Mouse (Mus musculus) midbrain, embryonic 15.5 days (tissue): ENCODE results near the gene Ech1. TPM values are rescaled to one million over a fixed set of nuclear protein-coding genes. Genes with fewer than 3 reads are reported as not detected.

Source experiments
- ATAC-seq: fragments of 200-750 bp; cut with Nextera tagmentation; replicated peaks from 2 replicates; pipeline ENCODE4 v1.8.0; 2017; ENCODE audit warnings: moderate TSS enrichment
- H3K27ac ChIP-seq: fragments of 300-500 bp; sonication (generic); 2 replicates; pipeline ENCODE4 v1.5.1; 2015; ENCODE audit warnings: mild to moderate bottlenecking, inconsistent platforms
- H3K27me3 ChIP-seq: fragments of 300-500 bp; sonication (generic); replicated peaks from 2 replicates; pipeline ENCODE4 v1.6.1; 2015; ENCODE audit warnings: inconsistent platforms
- H3K36me3 ChIP-seq: fragments of 300-500 bp; sonication (generic); replicated peaks from 2 replicates; pipeline ENCODE4 v1.6.1; 2015; ENCODE audit warnings: inconsistent platforms
- H3K4me1 ChIP-seq: fragments of 300-500 bp; sonication (generic); 2 replicates; pipeline ENCODE4 v1.6.1; 2015; ENCODE audit warnings: inconsistent platforms
- H3K4me2 ChIP-seq: fragments of 300-500 bp; sonication (generic); 2 replicates; pipeline ENCODE4 v1.6.1; 2015; ENCODE audit warnings: inconsistent platforms, mild to moderate bottlenecking, moderate library complexity
- H3K4me3 ChIP-seq: fragments of 300-500 bp; sonication (generic); 2 replicates; pipeline ENCODE4 v1.5.1; 2015; ENCODE audit warnings: mild to moderate bottlenecking, inconsistent platforms
- H3K9ac ChIP-seq: fragments of 300-500 bp; sonication (generic); 2 replicates; pipeline ENCODE4 v1.6.1; 2015; ENCODE audit warnings: mild to moderate bottlenecking, inconsistent platforms
- H3K9me3 ChIP-seq: fragments of 300-500 bp; sonication (generic); 2 replicates; pipeline ENCODE4 v1.6.1; 2016; ENCODE audit warnings: inconsistent platforms
- WGBS: fragments of 180-500 bp; shearing (Covaris S2); methylation state at CpG from one replicate; pipeline ENCODE4 v1.1.7; 2015; ENCODE audit warnings: mixed read lengths; 5-methylcytosine and 5-hydroxymethylcytosine counted together
- polyA plus RNA-seq: library from polyadenylated mRNA; unstranded; fragments of >200 nt; fragmentation: Nextera tagmentation; extraction: Ambion mirVana; gene quantifications from 2 replicates; pipeline ENCODE4 v1.2.1, GENCODE M21; 2015

Gene Ech1
- polyA plus RNA-seq, 1 experiment from 2014 or later: 92.7 TPM

DNA sequence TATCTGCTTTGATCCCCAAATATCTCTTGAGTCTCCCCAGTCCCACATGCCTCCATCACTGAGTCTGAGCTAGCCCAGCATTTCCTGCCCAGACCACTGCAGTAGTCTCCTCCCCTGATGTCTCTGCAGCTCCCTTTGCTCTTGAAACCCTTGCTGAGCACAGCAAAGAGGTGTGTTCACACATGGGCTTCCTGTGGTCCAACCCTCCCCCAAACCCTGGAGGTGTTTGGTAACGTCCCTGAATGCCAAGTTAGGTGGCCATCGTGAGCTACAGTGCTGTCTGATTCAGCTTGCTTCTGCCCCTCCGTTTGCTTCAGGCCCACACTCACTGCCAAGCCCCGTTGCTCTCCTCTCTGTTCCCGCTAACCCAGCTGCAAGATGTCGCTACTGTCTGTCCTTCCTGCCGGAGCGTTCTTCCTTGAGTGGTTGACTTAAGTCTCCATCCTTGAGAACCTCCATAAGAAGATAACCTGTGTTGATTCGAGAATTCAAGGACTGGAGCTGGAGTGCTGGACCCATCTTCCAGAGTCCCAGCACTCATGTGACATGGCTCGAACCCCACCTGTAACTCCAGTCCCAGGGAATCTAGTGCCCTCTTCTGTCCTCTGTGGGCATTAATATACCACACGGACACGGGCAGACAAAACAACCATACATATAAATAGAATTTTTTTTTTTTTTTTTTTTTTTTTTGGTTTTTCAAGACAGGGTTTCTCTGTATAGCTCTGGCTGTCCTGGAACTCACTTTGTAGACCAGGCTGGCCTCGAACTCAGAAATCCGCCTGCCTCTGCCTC, 32.4 kb upstream of the Ech1 start:
- no peak overlapping the region for H3K4me3 ChIP-seq
- no peak for ATAC-seq
- no peaks in the 10 kb centered on the region; the same call in 1 of the 2 replicates for H3K36me3 ChIP-seq
- H3K9me3 ChIP-seq: no peaks in the 10 kb centered on the region
- no peaks in the 10 kb centered on the region for H3K27me3 ChIP-seq
- no peak overlapping the region for H3K9ac ChIP-seq
- 88% methylated on average over 13 of the region's 14 CpGs for WGBS
- H3K4me2 ChIP-seq: no peak overlapping the region
- peaks cover 8% of the 10 kb centered on the region; the same call in 1 of the 2 replicates for H3K4me1 ChIP-seq
- no peak overlapping the region for H3K27ac ChIP-seq

DNA sequence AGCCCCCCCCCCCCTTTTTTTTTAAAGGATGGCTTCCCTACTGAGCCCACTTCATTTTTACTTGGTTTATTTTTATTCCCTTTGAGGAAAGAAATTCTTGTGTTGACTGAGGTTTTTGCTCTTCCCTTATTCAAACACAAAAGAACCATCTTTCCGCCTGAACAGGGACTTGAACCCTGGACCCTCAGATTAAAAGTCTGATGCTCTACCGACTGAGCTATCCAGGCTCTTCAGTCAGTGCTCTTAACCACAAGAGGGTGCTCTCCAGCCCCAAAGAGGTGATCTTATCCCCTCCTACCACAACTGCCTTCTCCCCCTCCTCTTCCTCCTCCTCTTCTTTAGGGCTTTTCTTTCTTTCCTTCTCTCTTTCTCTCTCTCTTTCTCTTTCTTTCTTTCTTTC, 31.2 kb upstream of the Ech1 start:
- no peak for ATAC-seq
- H3K27ac ChIP-seq: no peak overlapping the region
- no peak overlapping the region for H3K9ac ChIP-seq
- no peaks in the 10 kb centered on the region for H3K27me3 ChIP-seq
- no peak overlapping the region for H3K4me2 ChIP-seq
- H3K9me3 ChIP-seq: no peaks in the 10 kb centered on the region
- 48% methylated on average over 2 of the region's 2 CpGs for WGBS
- H3K4me3 ChIP-seq: no peak overlapping the region
- peaks cover 8% of the 10 kb centered on the region; the same call in 1 of the 2 replicates for H3K4me1 ChIP-seq
- no peaks in the 10 kb centered on the region for H3K36me3 ChIP-seq

DNA sequence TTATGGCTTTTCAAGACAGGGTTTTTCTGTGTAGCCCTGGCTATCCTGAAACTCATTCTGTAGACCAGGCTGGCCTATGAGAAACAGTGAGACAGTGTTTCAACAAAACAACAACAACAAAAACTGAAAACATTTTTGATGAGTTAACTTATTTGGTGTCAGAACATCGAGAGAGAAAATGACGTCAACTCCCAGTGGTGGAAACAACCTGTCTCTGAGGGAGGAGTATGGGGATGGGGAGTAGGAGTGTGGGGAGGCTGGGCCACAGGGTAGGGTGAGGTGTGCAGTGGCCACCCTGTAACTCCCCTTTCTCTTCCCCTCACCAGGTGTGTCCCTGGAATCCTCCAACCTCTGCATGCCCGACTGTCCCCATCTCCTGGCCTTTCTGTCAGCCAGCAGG, 30.5 kb upstream of the Ech1 start:
- H3K4me1 ChIP-seq: peaks cover 8% of the 10 kb centered on the region; the same call in 1 of the 2 replicates
- no peak overlapping the region for H3K4me2 ChIP-seq
- no peaks in the 10 kb centered on the region for H3K27me3 ChIP-seq
- H3K9ac ChIP-seq: no peak overlapping the region
- no peak for ATAC-seq
- H3K9me3 ChIP-seq: no peaks in the 10 kb centered on the region
- WGBS: 76% methylated on average over 3 of the region's 3 CpGs
- H3K27ac ChIP-seq: no peak overlapping the region
- no peak overlapping the region for H3K4me3 ChIP-seq
- no peaks in the 10 kb centered on the region for H3K36me3 ChIP-seq

GRCm38 (mm10) chr7:28795832-28796231, 29.2 kb upstream of the Ech1 start:
- WGBS: 84% methylated on average over 15 of the region's 15 CpGs
- Histone ChIP-seq H3K4me1 (peaks cover 8% of the 10 kb centered on the region; the same call in 1 of the 2 replicates), H3K27ac (no peak overlapping the region), H3K4me3 (no peak overlapping the region), H3K36me3 (no peaks in the 10 kb centered on the region), H3K4me2 (0 out of 2 replicates have a peak overlapping the region, but pooled peaks have one; percentile 46), H3K9ac (no peak overlapping the region), H3K27me3 (no peaks in the 10 kb centered on the region), H3K9me3 (no peaks in the 10 kb centered on the region)
- no peak for ATAC-seq

- H3K9ac ChIP-seq: 0 out of 2 replicates have a peak overlapping the region, but pooled peaks have one; percentile 2
- WGBS: 15% methylated on average over 32 of the region's 32 CpGs
- H3K4me3 ChIP-seq: peak overlapping the region; percentile 12
- ATAC-seq: peak; percentile 78
- no peaks in the 10 kb centered on the region for H3K36me3 ChIP-seq
- H3K9me3 ChIP-seq: no peaks in the 10 kb centered on the region
- no peaks in the 10 kb centered on the region for H3K27me3 ChIP-seq
- H3K4me2 ChIP-seq: peak overlapping the region; percentile 46
- no peak overlapping the region for H3K27ac ChIP-seq
- H3K4me1 ChIP-seq: peaks cover 8% of the 10 kb centered on the region; the same call in 1 of the 2 replicates
Observed at GRCm38 (mm10) chr7:28796562-28796975, 28.4 kb upstream of the Ech1 start.

GRCm38 (mm10) chr7:28799994-28800393, 25.0 kb upstream of the Ech1 start:
- Histone ChIP-seq H3K4me2 (no peak overlapping the region), H3K9me3 (no peaks in the 10 kb centered on the region), H3K27ac (no peak overlapping the region), H3K4me1 (peaks cover 8% of the 10 kb centered on the region; the same call in 1 of the 2 replicates), H3K4me3 (no peak overlapping the region), H3K9ac (no peak overlapping the region), H3K36me3 (no peaks in the 10 kb centered on the region), H3K27me3 (no peaks in the 10 kb centered on the region)
- no peak for ATAC-seq
- WGBS: 92% methylated on average over 9 of the region's 9 CpGs

- Histone ChIP-seq H3K9ac (no peak overlapping the region), H3K27ac (no peak overlapping the region), H3K9me3 (no peaks in the 10 kb centered on the region), H3K4me1 (peaks cover 6% of the 10 kb centered on the region; the same call in 1 of the 2 replicates), H3K27me3 (no peaks in the 10 kb centered on the region), H3K4me3 (no peak overlapping the region), H3K4me2 (no peak overlapping the region), H3K36me3 (no peaks in the 10 kb centered on the region)
- 85% methylated on average over 3 of the region's 3 CpGs for WGBS
- no peak for ATAC-seq
Observed at GRCm38 (mm10) chr7:28801451-28801850, 23.6 kb upstream of the Ech1 start.

- Histone ChIP-seq H3K4me3 (no peak overlapping the region), H3K27me3 (no peaks in the 10 kb centered on the region), H3K9me3 (no peaks in the 10 kb centered on the region), H3K36me3 (no peaks in the 10 kb centered on the region), H3K4me2 (no peak overlapping the region), H3K27ac (peak overlapping the region; percentile 45; the same call in 1 of the 2 replicates), H3K9ac (no peak overlapping the region), H3K4me1 (no peaks in the 10 kb centered on the region; the same call in 1 of the 2 replicates)
- WGBS: 21% methylated on average over 10 of the region's 10 CpGs
- ATAC-seq: no peak
Observed at GRCm38 (mm10) chr7:28801901-28802670, 22.9 kb upstream of the Ech1 start.

- Histone ChIP-seq H3K4me3 (no peak overlapping the region), H3K4me1 (peaks cover 6% of the 10 kb centered on the region), H3K36me3 (no peaks in the 10 kb centered on the region), H3K27me3 (no peaks in the 10 kb centered on the region), H3K27ac (peak overlapping the region; percentile 45), H3K4me2 (no peak overlapping the region), H3K9ac (no peak overlapping the region), H3K9me3 (no peaks in the 10 kb centered on the region)
- no peak for ATAC-seq
- WGBS: 9% methylated on average over 10 of the region's 10 CpGs
Observed at GRCm38 (mm10) chr7:28802846-28803588, 22.0 kb upstream of the Ech1 start.

DNA sequence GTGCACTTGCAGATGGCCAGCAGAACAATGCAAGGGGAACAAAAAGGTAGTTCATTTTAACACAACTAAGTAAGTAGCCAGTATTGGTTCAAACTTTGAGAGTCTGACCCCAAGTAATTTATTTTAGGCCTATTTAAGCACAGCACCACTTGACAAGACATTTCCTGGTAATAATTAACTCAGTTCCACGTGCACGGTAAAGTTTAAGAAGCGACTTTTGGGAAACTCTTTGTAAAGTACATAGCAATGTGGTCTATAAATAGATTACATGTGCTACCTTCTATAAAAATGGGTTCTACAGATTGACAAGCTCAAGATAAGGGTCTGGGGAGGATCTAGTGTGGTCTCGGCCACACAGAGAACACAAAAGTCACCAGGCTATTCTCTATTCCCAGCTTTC, 21.3 kb upstream of the Ech1 start:
- 75% methylated on average over 4 of the region's 4 CpGs for WGBS
- no peak overlapping the region for H3K27ac ChIP-seq

GRCm38 (mm10) chr7:28806869-28807268, 18.1 kb upstream of the Ech1 start:
- 83% methylated on average over 4 of the region's 4 CpGs for WGBS
- no peak overlapping the region for H3K27ac ChIP-seq
- no peak overlapping the region for H3K9ac ChIP-seq
- H3K4me2 ChIP-seq: no peak overlapping the region
- H3K36me3 ChIP-seq: no peaks in the 10 kb centered on the region
- H3K4me1 ChIP-seq: peaks cover 16% of the 10 kb centered on the region
- ATAC-seq: no peak
- no peak overlapping the region for H3K4me3 ChIP-seq
- no peaks in the 10 kb centered on the region for H3K27me3 ChIP-seq
- no peaks in the 10 kb centered on the region for H3K9me3 ChIP-seq

More for the DNA sequence above, 21.3 kb upstream of the Ech1 start:
- H3K4me2 ChIP-seq: no peak overlapping the region
- H3K9ac ChIP-seq: no peak overlapping the region
- no peaks in the 10 kb centered on the region for H3K27me3 ChIP-seq
- no peaks in the 10 kb centered on the region for H3K9me3 ChIP-seq
- peaks cover 9% of the 10 kb centered on the region for H3K4me1 ChIP-seq
- no peak for ATAC-seq
- H3K36me3 ChIP-seq: no peaks in the 10 kb centered on the region
- H3K4me3 ChIP-seq: no peak overlapping the region
